Mouse (Mus musculus): ENCODE data around the gene Narf. TPM values are rescaled to one million over a fixed set of nuclear protein-coding genes. Genes with fewer than 3 reads are reported as not detected.

The Narf gene
- polyA plus RNA-seq (2015; fragmentation: Nextera tagmentation; extraction: Ambion mirVana) = 93.1 and 104 TPM in 2 replicates

- Histone ChIP-seq H3K27me3 (ENCODE audit: control insufficient read depth, insufficient read depth, low read depth, low read length) (no peaks in the 10 kb centered on the region), H3K27ac (ENCODE audit: low read length) (peak within 1 kb of the TSS; percentile 100), H3K9me3 (replicated peaks; ENCODE audit: control insufficient read depth, low read length, poor library complexity, severe bottlenecking) (no peaks in the 10 kb centered on the region), H3K4me3 (ENCODE audit: low read depth, low read length) (peak within 1 kb of the TSS; percentile 84), H3K9ac (ENCODE audit: low read depth, low read length) (peak within 1 kb of the TSS; percentile 91), H3K36me3 (ENCODE audit: control insufficient read depth, insufficient read depth, low read length) (no peaks in the 10 kb centered on the region; the same call in 1 of the 2 replicates), H3K4me2 (ENCODE audit: low read length) (peak within 1 kb of the TSS; percentile 76), H3K4me1 (ENCODE audit: control insufficient read depth, insufficient read depth, low read length) (peaks cover 29% of the 10 kb centered on the region)
- 0% methylated on average over 50 of the region's 50 CpGs for WGBS
- peak; percentile 99 for ATAC-seq
Observed at GRCm38 (mm10) chr11:121236564-121237344, at the start of gene Narf. Narf (plus strand) TSS chr11:121237253.

- no peak for ATAC-seq
- 89% methylated on average over 3 of the region's 3 CpGs for WGBS
- no peak overlapping the region for H3K9ac ChIP-seq (ENCODE audit: low read depth, low read length)
Observed at GRCm38 (mm10) chr11:121189681-121190080, 47.4 kb upstream of the Narf start.

GRCm38 (mm10) chr11:121192742-121193141 is 44.3 kb upstream of the Narf start:
- no peak overlapping the region for H3K4me3 ChIP-seq (ENCODE audit: low read depth, low read length)
- no peaks in the 10 kb centered on the region for H3K9me3 ChIP-seq (replicated peaks; ENCODE audit: control insufficient read depth, low read length, poor library complexity, severe bottlenecking)
- 76% methylated on average over 2 of the region's 2 CpGs for WGBS
- no peaks in the 10 kb centered on the region for H3K27me3 ChIP-seq (ENCODE audit: control insufficient read depth, insufficient read depth, low read depth, low read length)
- no peak for ATAC-seq
- no peak overlapping the region for H3K27ac ChIP-seq (ENCODE audit: low read length)
- no peak overlapping the region for H3K9ac ChIP-seq (ENCODE audit: low read depth, low read length)
- H3K4me1 ChIP-seq (ENCODE audit: control insufficient read depth, insufficient read depth, low read length) = no peaks in the 10 kb centered on the region
- peaks cover 8% of the 10 kb centered on the region; the same call in 1 of the 2 replicates for H3K36me3 ChIP-seq (ENCODE audit: control insufficient read depth, insufficient read depth, low read length)
- H3K4me2 ChIP-seq (ENCODE audit: low read length) = no peak overlapping the region

More at GRCm38 (mm10) chr11:121189681-121190080, 47.4 kb upstream of the Narf start:
- Histone ChIP-seq H3K9me3 (replicated peaks; ENCODE audit: control insufficient read depth, low read length, poor library complexity, severe bottlenecking) (no peaks in the 10 kb centered on the region), H3K4me2 (ENCODE audit: low read length) (no peak overlapping the region), H3K27ac (ENCODE audit: low read length) (no peak overlapping the region), H3K36me3 (ENCODE audit: control insufficient read depth, insufficient read depth, low read length) (0 out of 2 replicates have a peak, but pooled peaks cover 2% of the 10 kb centered on the region), H3K4me1 (ENCODE audit: control insufficient read depth, insufficient read depth, low read length) (no peaks in the 10 kb centered on the region), H3K27me3 (ENCODE audit: control insufficient read depth, insufficient read depth, low read depth, low read length) (no peaks in the 10 kb centered on the region), H3K4me3 (ENCODE audit: low read depth, low read length) (no peak overlapping the region)

GRCm38 (mm10) chr11:121193415-121193814 is 43.6 kb upstream of the Narf start:
- ATAC-seq = no peak
- 84% methylated on average over 3 of the region's 3 CpGs for WGBS
- no peak overlapping the region for H3K4me3 ChIP-seq (ENCODE audit: low read depth, low read length)

GRCm38 (mm10) chr11:121198622-121199021 is 38.4 kb upstream of the Narf start:
- H3K4me2 ChIP-seq (ENCODE audit: low read length) = no peak overlapping the region
- H3K4me1 ChIP-seq (ENCODE audit: control insufficient read depth, insufficient read depth, low read length) = peaks cover 6% of the 10 kb centered on the region; the same call in 1 of the 2 replicates
- H3K36me3 ChIP-seq (ENCODE audit: control insufficient read depth, insufficient read depth, low read length) = peaks cover 5% of the 10 kb centered on the region; the same call in 1 of the 2 replicates
- WGBS = 66% methylated on average over 2 of the region's 2 CpGs
- no peaks in the 10 kb centered on the region for H3K27me3 ChIP-seq (ENCODE audit: control insufficient read depth, insufficient read depth, low read depth, low read length)
- no peak for ATAC-seq
- H3K9ac ChIP-seq (ENCODE audit: low read depth, low read length) = no peak overlapping the region
- no peak overlapping the region for H3K27ac ChIP-seq (ENCODE audit: low read length)
- H3K9me3 ChIP-seq (replicated peaks; ENCODE audit: control insufficient read depth, low read length, poor library complexity, severe bottlenecking) = no peaks in the 10 kb centered on the region
- H3K4me3 ChIP-seq (ENCODE audit: low read depth, low read length) = no peak overlapping the region

More at GRCm38 (mm10) chr11:121193415-121193814, 43.6 kb upstream of the Narf start:
- H3K27me3 ChIP-seq (ENCODE audit: control insufficient read depth, insufficient read depth, low read depth, low read length) = no peaks in the 10 kb centered on the region
- H3K9ac ChIP-seq (ENCODE audit: low read depth, low read length) = no peak overlapping the region
- no peak overlapping the region for H3K4me2 ChIP-seq (ENCODE audit: low read length)
- no peaks in the 10 kb centered on the region for H3K4me1 ChIP-seq (ENCODE audit: control insufficient read depth, insufficient read depth, low read length)
- no peaks in the 10 kb centered on the region for H3K9me3 ChIP-seq (replicated peaks; ENCODE audit: control insufficient read depth, low read length, poor library complexity, severe bottlenecking)
- no peak overlapping the region for H3K27ac ChIP-seq (ENCODE audit: low read length)
- H3K36me3 ChIP-seq (ENCODE audit: control insufficient read depth, insufficient read depth, low read length) = peaks cover 8% of the 10 kb centered on the region; the same call in 1 of the 2 replicates

GRCm38 (mm10) chr11:121199851-121200250 is 37.2 kb upstream of the Narf start:
- H3K36me3 ChIP-seq (ENCODE audit: control insufficient read depth, insufficient read depth, low read length) = peaks cover 5% of the 10 kb centered on the region; the same call in 1 of the 2 replicates

GRCm38 (mm10) chr11:121200781-121201180 is 36.3 kb upstream of the Narf start:
- Histone ChIP-seq H3K9ac (ENCODE audit: low read depth, low read length) (no peak overlapping the region), H3K4me2 (ENCODE audit: low read length) (no peak overlapping the region), H3K27ac (ENCODE audit: low read length) (no peak overlapping the region), H3K4me1 (ENCODE audit: control insufficient read depth, insufficient read depth, low read length) (peaks cover 11% of the 10 kb centered on the region; the same call in 1 of the 2 replicates), H3K9me3 (replicated peaks; ENCODE audit: control insufficient read depth, low read length, poor library complexity, severe bottlenecking) (no peaks in the 10 kb centered on the region), H3K36me3 (ENCODE audit: control insufficient read depth, insufficient read depth, low read length) (peaks cover 3% of the 10 kb centered on the region; the same call in 1 of the 2 replicates), H3K4me3 (ENCODE audit: low read depth, low read length) (no peak overlapping the region), H3K27me3 (ENCODE audit: control insufficient read depth, insufficient read depth, low read depth, low read length) (no peaks in the 10 kb centered on the region)
- 93% methylated on average over 6 of the region's 6 CpGs for WGBS
- no peak for ATAC-seq

More at GRCm38 (mm10) chr11:121199851-121200250, 37.2 kb upstream of the Narf start:
- no peak overlapping the region for H3K27ac ChIP-seq (ENCODE audit: low read length)
- no peak overlapping the region for H3K9ac ChIP-seq (ENCODE audit: low read depth, low read length)
- H3K27me3 ChIP-seq (ENCODE audit: control insufficient read depth, insufficient read depth, low read depth, low read length) = no peaks in the 10 kb centered on the region
- peaks cover 9% of the 10 kb centered on the region; the same call in 1 of the 2 replicates for H3K4me1 ChIP-seq (ENCODE audit: control insufficient read depth, insufficient read depth, low read length)
- WGBS = 78% methylated on average over 4 of the region's 4 CpGs
- no peaks in the 10 kb centered on the region for H3K9me3 ChIP-seq (replicated peaks; ENCODE audit: control insufficient read depth, low read length, poor library complexity, severe bottlenecking)
- no peak overlapping the region for H3K4me2 ChIP-seq (ENCODE audit: low read length)
- H3K4me3 ChIP-seq (ENCODE audit: low read depth, low read length) = no peak overlapping the region
- no peak for ATAC-seq

- ATAC-seq = no peak
- H3K4me2 ChIP-seq (ENCODE audit: low read length) = no peak overlapping the region
- 66% methylated on average over 11 of the region's 11 CpGs for WGBS
- H3K27me3 ChIP-seq (ENCODE audit: control insufficient read depth, insufficient read depth, low read depth, low read length) = no peaks in the 10 kb centered on the region
- no peaks in the 10 kb centered on the region for H3K9me3 ChIP-seq (replicated peaks; ENCODE audit: control insufficient read depth, low read length, poor library complexity, severe bottlenecking)
- H3K27ac ChIP-seq (ENCODE audit: low read length) = no peak overlapping the region
- H3K9ac ChIP-seq (ENCODE audit: low read depth, low read length) = no peak overlapping the region
- no peaks in the 10 kb centered on the region for H3K36me3 ChIP-seq (ENCODE audit: control insufficient read depth, insufficient read depth, low read length)
- H3K4me1 ChIP-seq (ENCODE audit: control insufficient read depth, insufficient read depth, low read length) = peaks cover 11% of the 10 kb centered on the region; the same call in 1 of the 2 replicates
- no peak overlapping the region for H3K4me3 ChIP-seq (ENCODE audit: low read depth, low read length)
Observed at GRCm38 (mm10) chr11:121201436-121202198, 35.4 kb upstream of the Narf start.
